Mouse (Mus musculus) adrenal gland, postnatal 25 days (tissue): ENCODE measurements at regions not wholly inside any gene's neighbourhood (a gene's known extent, or its start where the extent isn't known, plus 50 kb on each side); places are given as distances from the start of the nearest gene placed in this dataset.

Experiments used
- DNase-seq: peaks from one replicate; pipeline ENCODE4 v3.0.0; 2021; ENCODE audit warnings: mixed read lengths

DNA sequence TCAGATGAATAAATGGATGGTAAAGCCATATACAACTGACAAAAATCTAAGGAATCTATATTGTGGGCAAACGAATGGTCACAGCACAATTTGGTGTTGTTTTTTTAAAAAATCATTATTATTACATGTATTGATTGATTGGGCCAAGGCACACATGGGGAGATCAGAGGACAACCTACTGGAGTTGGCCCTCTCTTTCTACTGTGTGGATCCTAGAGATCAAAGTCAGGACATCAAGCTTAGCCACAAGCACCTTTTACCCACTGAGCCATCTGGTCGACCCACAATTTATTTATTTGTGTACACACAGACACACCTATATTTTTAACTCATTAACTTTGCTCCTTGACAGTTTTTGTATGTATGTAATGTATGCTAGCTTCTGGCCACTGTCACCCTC is 89.7 kb upstream of the Tbx3 start:
- DNase-seq: no peak

DNA sequence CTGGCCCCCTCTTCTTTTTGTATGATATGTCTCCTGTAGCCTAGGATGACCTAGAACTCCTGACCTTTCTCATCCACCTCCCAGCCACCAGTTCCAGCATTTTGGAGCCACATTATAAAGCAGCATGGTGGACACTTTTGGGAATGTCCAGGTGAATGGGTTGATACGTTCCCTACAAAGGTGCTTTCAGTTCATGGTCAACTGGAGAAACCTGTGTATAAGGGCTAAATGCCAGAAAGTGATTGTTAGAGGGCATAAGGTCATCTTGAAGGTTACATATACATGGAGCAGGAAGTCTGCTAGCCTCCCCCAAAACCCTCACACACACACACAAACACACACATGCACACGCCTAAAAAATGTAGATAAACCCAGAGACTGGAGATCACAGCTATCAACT is 86.1 kb upstream of the Tbx3 start:
- no peak for DNase-seq

DNA sequence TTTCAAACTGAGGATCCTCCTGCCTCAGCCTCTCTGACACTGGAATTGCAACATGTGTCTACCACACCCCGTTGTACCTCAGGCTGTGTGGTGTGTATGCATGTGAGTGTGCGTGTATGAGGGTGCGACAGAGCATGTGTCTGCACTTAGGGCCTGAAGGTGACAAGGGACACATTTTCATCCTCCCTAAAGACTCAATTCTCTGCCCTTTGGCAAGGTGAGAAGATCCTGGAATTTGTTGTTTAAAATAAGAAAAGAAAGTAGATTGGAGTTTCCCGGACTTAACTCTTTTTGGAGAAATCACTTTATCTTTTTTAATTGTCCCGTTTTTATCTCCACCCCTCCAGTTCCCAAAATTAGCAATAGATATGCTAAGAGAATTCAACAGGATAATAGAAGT is 85.6 kb upstream of the Tbx3 start:
- no peak for DNase-seq

DNA sequence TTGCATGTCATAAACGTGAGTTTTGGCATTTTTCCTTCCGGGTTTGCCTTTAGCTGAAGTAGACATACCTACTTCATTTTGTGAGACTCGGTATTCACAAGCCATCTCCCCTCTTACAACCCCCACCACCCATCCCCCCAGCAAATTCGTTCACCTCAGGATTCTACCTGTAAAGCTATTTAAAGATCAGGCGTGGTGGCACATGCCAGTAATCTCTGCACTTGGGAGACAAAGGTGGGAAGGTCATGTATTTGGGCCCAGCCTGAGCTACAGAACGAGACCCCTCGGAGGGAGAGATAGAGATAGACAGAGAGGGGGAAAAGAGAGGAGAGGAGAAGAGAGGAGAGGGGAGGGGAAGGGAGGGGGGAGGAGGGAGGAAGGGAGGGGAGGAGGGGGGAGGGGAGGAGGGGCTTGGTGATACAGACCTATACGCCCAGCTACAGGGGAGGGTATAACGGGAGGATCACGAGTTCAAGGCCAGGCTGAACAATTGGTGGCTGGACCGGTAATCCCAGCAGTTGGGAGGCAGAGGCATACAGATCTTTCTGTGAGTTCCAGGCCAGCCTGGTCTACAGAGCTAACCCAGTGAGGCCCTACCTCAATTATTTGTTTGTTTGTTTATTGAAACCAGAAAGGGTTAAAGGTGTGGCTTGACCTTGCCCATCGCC is 83.9 kb upstream of the Tbx3 start:
- DNase-seq: no peak

DNA sequence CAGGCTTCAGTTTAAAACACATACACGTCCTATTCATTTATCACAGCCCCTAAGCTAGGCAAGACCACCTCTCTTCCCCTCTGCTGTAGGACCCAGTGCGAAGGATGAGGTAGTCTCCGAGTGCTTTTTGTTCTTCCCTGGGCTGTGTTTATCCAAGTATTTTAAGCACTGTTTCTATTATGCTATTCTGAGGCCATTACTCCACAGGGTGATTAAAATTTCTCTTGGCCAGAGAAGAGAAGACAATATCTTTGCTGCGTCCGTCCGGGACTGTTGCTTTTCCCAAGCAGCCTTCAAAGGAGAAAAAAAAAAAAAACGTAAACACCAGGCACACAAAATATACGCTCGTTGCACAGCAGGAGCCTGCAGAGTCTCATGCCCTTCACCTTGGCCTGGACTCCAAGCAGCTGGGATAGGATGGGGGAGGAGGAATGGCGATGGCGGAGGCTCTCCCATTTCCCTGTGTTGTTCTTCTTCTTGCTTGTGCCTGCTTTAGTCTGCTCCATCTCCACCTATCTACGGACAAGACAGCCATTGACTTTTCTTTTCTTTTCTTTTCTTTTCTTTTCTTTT is 83.1 kb upstream of the Tbx3 start:
- DNase-seq: no peak

DNA sequence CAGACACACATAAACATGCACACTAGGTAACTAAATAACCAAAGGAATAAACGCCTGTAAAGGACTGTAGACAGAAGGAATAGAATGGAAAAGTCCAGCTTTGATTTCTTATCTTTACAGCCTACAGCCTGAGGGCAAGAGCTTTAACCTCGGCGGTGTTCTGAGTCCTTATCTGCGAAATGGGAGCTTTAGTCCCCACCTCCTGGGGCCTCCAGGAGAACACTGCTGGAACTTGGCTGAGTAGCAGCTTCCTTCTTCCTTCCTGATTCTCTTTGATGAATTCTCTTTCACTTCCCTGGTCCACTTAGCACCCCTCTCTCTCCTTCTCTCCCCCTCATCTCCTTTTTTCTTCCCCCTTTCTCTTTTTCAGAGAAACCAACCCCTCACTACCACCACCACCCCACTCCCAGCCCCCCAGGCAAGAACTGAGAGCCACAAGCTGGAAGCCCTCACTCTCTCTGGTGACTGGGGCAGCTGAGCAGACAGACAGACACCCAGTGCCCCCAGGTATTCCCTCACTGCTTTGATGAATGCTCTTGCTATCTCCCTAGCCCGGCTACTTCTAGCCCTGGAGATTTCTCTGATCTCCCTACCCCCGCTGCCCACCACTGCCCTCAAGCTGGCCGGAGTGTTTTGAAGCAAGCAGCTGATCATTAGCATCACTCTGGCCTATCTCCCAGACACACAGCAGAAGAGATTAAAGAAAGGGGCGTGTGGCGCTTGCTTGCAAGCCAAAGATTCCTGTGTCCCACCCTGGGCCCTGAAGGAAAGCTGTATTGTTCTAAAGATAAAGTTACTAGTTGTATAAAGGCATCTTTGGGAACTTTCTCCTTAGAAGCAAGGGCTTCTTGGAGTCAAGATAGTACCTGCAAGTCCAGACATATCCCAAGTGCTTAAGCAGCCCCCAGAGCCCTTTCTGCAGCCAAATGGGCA is 81.9 kb upstream of the Tbx3 start:
- no peak for DNase-seq

DNA sequence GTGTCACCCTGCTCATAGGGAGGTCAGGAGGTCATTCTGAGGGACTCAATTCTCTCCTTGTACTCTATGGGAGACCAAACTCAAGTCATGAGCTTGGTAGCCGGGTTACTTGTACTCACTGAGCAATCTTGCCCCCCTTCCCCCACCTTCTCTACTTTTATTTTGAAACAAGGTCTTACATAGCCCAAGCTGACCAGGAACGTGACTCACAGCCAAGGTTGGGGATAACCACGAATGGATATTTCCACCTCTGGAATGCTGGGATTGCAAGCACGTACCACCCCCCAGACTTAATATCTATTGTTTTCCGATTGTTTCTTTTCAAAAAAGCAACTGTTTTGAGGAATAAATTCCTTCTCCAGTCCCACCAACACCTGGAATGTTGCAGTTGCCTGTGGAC is 79.2 kb upstream of the Tbx3 start:
- DNase-seq: no peak

DNA sequence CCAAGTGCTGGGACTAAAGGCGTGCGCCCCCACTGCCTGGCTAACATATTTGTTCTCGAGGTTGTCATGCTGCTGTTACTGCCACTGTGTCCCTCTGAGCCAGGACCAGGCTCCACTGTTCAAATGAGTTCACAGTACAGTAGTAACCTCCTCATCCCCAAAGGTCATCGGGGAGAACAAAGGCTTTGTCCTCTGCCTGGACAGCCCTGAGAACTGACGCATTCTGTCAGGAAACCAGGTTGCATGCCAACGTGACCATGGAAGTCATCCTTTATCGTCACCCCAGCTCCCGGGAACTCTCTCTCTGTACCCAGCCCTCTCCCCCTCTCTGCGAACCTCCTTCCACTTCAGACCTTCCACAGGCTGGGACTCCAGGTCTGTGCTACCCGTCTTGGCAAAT is 77.6 kb upstream of the Tbx3 start:
- DNase-seq: no peak

DNA sequence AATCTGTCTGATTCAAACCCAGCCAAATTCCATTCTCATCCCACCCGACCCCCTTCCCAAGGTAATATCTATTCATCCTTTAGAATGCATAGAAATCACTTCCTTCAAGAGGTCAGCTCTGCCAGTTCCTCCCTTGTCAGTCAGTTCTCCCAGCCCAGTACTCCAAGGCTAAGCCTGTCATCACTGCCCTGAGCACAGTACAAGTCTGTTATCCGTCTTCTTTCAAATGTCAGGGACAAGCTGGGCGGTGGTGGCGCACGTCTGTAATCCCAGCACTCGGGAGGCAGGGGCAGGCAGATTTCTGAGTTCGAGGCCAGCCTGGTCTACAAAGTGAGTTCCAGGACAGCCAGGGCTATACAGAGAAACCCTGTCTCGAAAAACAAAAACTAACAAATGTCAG is 75.9 kb upstream of the Tbx3 start:
- DNase-seq: peak; percentile 29

DNA sequence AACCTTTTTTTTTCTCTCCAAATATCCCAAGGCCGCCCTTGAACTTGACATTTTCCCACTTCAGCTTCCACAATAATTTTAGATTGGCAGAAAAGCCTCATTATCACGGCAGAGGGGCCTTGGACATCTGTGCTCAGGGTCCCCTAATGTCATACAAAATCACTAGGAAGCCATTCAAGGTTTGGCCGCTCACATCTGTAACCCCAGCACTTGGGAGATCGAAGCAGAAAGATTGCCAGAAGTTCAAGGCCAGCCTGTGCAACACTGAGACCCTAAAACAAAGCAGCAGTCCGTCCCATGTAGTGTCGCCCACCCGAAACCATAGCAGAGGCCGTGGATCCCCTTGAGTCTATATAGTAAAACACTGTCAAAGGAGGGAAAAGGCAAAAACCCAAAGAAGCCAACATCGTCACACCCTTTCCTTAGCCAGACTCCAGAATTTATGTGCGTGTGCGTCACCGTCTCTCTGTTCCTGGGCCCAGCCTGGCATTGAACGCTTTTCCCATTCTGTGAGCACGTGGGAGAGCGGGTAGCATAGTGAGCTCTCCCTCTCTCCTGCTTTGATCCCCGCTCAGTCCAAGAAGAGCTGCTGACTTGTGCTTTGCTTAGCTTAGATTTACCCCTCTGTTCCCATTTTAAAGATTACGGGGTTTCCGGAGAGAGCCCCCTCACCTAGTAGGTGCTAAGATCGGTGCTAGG is 74.0 kb upstream of the Tbx3 start:
- DNase-seq: peak; percentile 67

DNA sequence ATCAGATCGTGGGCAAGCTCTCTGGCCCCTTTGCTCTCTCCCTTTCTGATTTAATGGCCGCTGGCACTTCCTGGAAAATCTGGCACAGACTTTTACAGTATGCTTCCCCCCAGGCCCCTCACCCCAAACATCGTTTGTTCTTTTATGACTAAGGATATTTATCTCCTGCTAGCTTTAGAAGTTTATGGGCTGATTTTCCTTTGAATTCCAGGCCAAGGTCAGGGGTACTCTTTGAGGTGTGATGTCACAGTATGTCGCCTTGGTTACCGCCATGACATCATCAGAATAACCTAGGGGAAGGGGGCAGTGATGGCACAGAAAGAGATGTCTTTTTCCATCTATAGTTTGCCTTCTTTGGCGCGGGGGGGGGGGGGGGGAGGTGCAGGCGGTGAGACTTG is 73.5 kb upstream of the Tbx3 start:
- peak; percentile 24 for DNase-seq

DNA sequence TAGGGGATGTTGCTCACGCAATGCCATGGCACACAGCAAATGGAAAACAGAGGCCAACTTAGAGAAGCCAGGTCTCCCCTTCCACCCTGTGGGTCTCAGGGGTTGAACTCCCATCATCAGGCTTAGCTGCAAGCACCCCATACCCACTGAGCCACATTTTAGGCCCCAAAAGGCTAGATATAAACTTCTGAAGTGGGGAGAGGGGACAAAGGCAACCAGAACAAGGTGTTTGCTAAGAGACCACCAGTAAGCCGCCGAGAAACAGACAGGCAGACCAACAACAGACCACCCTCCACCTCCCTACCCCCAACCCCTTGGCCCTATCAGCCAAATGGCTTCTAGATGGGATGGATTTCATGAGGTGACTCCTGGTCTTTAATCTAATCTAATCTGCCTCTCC is 72.9 kb upstream of the Tbx3 start:
- no peak for DNase-seq

DNA sequence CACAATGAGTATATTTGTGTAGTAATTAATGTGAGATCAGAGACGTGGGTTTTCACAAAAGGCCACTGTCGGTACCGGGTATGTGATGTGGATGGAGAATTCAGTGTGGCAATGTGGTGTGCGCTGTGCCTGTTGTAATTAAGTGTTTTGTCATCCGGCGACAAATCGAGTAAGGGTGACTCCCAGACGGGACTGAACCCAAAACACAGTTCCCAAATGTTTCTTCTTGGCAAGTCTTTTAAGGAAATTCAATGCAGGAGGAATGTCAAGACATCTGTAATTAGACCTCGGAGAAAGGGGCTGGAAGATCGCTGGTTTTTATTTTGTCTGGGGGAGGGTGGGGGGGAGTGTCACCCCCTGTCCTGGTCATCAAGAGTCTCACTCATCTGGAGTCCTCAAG is 72.3 kb upstream of the Tbx3 start:
- no peak for DNase-seq

DNA sequence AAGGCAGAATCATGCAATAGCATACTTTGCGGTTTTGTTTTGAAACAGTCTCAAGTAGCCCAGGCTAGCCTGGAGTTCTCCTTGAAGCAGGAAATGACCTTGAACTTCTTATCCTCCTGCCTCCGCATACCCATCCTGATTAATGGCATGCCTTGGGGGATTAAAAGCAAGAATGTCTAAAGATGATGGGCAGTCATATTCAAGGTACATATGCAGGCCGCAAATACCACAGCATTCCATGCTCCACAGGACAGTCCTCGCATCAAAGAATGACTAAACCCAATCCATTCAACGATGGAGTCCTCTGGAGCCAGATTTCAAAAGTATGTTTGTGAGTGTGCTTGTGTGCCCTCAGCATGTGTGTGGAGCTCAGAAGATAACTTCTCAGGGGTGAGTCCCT is 69.1 kb upstream of the Tbx3 start:
- DNase-seq: no peak

DNA sequence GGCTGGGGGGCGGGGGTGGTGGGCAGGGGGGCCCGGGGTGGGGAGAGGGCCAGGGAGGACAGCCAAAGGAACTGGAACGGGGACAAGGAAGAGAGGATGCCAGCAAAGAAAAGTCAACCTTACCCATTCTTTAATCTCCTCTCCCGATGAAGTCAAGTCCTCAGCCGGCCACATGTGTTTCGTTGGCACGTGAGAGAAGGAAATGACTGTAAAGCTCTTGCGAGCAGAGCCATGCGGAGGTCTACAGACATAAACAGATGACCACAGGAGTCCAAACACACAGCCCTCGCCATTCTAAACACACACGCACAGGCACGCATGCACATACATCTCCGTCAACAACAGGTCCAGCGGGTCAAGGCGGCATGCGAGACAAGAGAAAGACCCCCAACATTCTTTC is 68.5 kb upstream of the Tbx3 start:
- no peak for DNase-seq

DNA sequence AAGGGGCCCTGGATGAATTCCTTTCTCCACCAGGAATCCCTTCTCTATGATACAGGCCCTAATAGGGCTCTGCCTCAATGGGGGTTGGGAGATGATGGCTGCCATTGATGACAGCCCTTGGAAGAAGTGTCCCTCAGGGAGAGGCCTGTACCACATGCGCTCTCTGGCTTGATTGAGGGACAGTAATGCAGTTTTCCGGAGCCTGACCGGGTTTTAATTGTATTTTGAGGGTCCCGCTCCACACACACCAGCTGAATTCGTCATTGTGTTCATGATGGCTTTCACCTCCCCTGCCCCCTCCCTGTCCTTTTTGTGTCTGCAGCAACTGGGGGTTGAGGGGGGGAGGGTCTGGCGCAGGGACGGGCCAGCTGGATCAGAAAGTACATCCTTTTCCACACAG is 65.0 kb upstream of the Tbx3 start:
- DNase-seq: no peak

DNA sequence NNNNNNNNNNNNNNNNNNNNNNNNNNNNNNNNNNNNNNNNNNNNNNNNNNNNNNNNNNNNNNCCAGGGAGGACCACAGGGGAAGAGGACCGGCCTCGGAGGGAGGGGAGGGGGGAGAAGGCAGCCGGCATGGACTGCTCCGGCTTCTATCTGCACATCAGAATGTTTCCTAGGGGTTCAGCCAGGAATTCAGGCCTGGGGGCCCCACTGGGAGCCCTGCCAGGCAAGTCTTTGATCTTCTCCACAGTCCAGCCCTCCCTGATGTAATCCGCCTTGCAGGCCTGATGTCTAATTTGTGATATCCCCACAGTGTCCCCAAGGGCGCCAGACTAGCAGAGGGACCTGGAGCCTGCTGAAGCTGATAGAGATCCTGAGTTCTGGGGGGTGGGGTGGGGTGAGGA is 57.1 kb upstream of the Tbx3 start:
- DNase-seq: peak; percentile 37

DNA sequence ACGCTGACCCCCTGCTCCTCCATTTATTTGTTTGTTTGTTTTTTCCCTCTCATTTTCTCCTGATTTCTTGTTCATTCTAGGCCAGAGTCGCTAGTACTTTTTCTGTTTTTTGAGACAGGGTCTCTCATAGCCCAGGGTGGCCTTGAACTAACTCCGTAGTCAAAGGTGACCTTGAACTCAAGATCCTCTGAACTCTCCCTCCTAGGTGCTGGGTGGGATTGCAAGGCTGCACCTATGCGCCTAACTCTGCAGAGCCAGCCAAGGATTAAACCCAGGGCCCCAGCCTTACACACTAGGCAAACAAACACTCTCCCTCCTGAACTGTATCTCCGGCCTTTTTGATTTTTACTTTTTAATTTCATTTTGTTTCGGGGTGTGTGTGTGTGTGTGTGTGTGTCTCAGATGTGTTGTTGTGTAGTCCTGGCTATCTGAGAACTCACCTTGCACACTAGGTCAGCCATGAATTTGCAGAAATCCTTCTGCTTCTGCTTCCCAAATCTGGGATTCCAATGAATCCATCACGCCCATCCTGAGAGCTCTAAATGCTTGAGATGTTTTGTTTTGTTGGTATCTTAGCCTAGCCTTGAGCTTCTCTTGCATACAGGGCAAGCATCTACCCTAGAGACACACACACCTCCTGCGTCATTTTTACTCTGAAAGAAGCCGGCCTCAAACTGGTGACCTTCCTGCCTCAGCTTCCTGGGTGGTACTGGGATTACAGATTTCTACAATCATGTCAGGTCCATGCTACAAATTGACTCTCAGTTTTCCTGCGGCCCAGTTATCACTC is 56.3 kb upstream of the Tbx3 start:
- no peak for DNase-seq

DNA sequence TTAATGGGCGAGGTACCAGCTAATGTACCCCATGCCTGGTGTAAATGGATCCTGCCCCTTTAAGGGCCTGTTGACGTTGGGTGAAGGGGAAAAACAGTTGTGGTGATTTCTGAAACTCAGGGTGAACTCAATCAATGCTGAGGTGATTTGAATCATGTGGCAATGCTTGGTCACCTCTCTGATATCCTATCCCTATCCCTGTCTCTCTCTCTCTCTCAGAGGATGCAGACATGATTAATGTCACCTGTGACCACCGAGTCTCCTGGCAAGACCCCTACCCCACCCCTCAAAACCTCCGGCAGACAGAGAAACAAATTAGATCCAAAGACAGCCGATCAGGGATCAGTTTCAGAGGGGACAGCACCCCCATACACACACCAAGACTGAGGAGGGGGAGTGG is 54.8 kb upstream of the Tbx3 start:
- DNase-seq: no peak

DNA sequence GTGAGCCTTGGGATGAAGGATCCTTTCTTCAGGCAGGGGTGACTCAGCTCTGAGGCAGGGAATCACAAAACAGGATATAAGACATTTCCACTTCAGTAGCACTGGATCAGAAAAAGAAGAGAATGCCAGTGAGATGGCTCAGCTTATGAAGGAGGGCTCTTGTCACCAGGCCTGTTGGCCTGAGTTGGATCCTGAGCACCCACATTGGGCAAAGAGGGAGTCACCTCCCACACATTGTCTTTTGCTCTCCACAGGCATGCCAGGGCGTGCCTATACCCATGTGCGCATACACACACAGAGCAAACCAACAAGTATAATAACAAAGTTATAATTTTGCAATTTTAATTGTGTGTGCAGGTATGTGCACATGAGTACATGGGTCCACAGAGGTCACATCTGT is 52.6 kb upstream of the Tbx3 start:
- DNase-seq: no peak

DNA sequence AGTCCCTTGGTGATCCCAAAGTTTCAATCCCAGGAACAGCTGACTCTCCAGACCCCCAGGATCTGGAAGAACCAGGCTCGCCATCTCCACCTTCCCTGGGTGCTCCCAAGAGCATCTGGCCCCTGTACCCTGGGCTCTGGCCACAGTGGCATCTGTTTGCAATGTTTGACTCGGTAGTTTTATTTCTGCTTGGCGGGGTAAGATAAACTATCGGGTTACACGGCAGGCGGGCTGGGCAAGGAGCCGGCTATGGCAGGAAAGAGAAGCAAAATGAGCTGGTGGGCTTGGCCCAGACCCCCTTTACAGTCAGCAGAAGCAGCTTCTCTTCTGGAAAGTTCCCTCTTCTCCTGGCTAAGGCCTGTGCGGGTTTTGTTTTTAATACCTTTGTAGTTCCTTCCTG is 50.6 kb upstream of the Tbx3 start:
- no peak for DNase-seq
